Mouse (Mus musculus) olfactory bulb, adult 2 months (tissue): ENCODE data around the gene Slc25a22. TPM values are rescaled to one million over a fixed set of nuclear protein-coding genes. Genes with fewer than 3 reads are reported as not detected.

ENCODE experiments used
- H3K27ac ChIP-seq: fragments of 200-500 bp; 2 replicates; pipeline ENCODE4 v1.5.1; 2012; ENCODE audit warnings: low read depth, low read length; ENCODE audit not compliant: insufficient read depth
- H3K4me1 ChIP-seq: fragments of 200-500 bp; 2 replicates; pipeline ENCODE4 v1.6.1; 2012; ENCODE audit warnings: low read length; ENCODE audit not compliant: control insufficient read depth, insufficient read depth
- H3K4me3 ChIP-seq: fragments of 200-500 bp; 2 replicates; pipeline ENCODE4 v1.5.1; 2012; ENCODE audit warnings: mild to moderate bottlenecking, low read depth, low read length, moderate library complexity; ENCODE audit not compliant: insufficient read depth
- CTCF ChIP-seq: fragments of 200-500 bp; IDR thresholded peaks from 2 replicates; pipeline ENCODE4 v1.5.1; 2012; ENCODE audit warnings: low read depth, mild to moderate bottlenecking, low read length, moderate library complexity; ENCODE audit not compliant: insufficient read depth
- POLR2A ChIP-seq: fragments of 200-500 bp; IDR thresholded peaks from 2 replicates; pipeline ENCODE4 v1.6.1; 2012; ENCODE audit warnings: mild to moderate bottlenecking, low read depth, low read length, moderate library complexity; ENCODE audit not compliant: insufficient read depth
- WGBS: fragments of 180-500 bp; shearing (Covaris S2); methylation state at CpG from one replicate; pipeline ENCODE4 v1.1.7; 2018; 5-methylcytosine and 5-hydroxymethylcytosine counted together
- polyA plus RNA-seq: library from polyadenylated mRNA; stranded (reverse); fragments of >200 nt; gene quantifications from 2 replicates; pipeline ENCODE4 v1.2.4, GENCODE M21; 2012; ENCODE audit warnings: low replicate concordance; ENCODE audit not compliant: missing spikeins, insufficient read depth, insufficient read length

The Slc25a22 gene
- polyA plus RNA-seq, 1 experiment = not detected

DNA sequence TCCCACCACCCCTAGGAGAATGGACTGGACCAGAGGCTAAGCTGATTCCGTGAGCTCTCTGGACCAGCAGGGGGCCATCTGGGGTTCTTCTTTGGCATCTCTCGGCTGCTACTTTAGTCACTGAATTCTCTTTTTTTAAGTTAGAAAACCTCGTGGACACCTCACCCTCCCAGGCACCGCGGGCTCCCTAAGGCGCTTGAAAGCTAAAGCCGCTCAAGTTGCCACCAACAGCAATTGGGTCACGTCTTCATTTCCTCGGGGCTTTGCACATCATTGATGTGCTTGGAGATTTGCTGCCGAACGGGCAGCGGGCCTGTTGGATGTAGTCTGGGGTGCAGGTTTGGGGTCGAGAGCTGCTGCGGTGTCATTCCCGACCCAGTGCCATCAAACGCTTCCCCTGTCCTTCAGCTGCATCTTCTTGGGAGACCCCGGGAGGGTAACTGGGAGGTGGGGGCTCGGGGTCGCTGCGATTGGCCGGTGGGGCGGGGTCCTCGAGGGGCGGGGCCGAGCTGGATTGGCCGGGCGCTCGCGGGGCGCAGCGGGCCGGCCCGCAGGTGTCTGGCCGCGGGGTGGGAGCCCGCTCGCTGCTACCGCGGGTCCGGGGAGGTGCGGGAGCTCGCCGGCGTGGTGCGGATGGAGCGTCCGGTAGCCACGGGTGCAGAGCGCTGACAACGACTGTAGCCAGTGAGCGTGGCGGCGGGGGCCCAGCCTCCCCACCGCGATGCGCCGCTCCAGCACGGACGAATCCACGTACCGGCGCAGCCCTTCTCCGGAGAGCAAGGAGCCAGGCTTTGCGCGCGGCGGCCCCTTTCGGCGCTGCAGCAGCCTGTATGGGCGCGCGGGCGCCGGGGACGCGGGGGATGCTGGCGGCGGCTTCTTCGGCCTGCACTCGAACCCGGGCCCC lies 44.1 kb upstream of the Slc25a22 start:
- TF ChIP-seq CTCF = no peak
- TF ChIP-seq POLR2A = no peak
- Histone ChIP-seq H3K27ac (no peak overlapping the region), H3K4me1 (peaks cover 20% of the 10 kb centered on the region), H3K4me3 (peak overlapping the region; percentile 56)
- WGBS = 2% methylated on average over 81 of the region's 81 CpGs

GRCm38 (mm10) chr7:141480842-141481497 lies 43.3 kb upstream of the Slc25a22 start:
- WGBS = 6% methylated on average over 10 of the region's 10 CpGs
- Histone ChIP-seq H3K27ac (no peak overlapping the region), H3K4me1 (peaks cover 28% of the 10 kb centered on the region), H3K4me3 (no peak overlapping the region; the same call in 1 of the 2 replicates)
- TF ChIP-seq POLR2A = no peak
- TF ChIP-seq CTCF = peak; percentile 81

GRCm38 (mm10) chr7:141478270-141478748 lies 40.6 kb upstream of the Slc25a22 start:
- TF ChIP-seq POLR2A (no peak), CTCF (no peak)
- peaks cover 34% of the 10 kb centered on the region for H3K4me1 ChIP-seq
- 72% methylated on average over 5 of the region's 5 CpGs for WGBS
- no peak overlapping the region for H3K27ac ChIP-seq
- H3K4me3 ChIP-seq = no peak overlapping the region

- Histone ChIP-seq H3K4me1 (peaks cover 33% of the 10 kb centered on the region), H3K4me3 (no peak overlapping the region), H3K27ac (no peak overlapping the region)
- WGBS = 68% methylated on average over 4 of the region's 4 CpGs
- no peak for TF ChIP-seq POLR2A
- TF ChIP-seq CTCF = no peak
Observed at GRCm38 (mm10) chr7:141477578-141478269, 40.0 kb upstream of the Slc25a22 start.

DNA sequence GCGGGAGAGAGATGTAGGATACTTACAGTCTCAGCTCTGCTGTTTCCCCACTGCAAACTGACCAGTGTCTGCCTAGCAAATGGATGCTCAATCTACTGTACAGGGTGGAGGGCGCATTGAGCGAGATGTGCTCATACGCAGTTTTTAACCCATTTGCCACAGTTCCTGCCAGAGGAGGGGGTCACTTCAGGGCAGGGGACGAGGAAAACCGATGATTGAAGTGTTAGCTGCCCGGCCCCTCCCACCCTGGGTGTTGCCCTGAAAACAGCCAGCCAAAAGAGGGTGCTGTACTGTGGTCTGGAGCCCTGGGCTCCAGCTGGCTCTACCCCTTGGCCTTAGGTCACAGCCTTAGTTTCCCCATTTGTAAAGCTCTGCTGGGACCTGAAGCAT lies 39.3 kb upstream of the Slc25a22 start:
- TF ChIP-seq POLR2A (no peak), CTCF (no peak)
- H3K4me3 ChIP-seq = no peak overlapping the region
- H3K4me1 ChIP-seq = peaks cover 26% of the 10 kb centered on the region
- 23% methylated on average over 7 of the region's 7 CpGs for WGBS
- H3K27ac ChIP-seq = 0 out of 2 replicates have a peak overlapping the region, but pooled peaks have one; percentile 19

DNA sequence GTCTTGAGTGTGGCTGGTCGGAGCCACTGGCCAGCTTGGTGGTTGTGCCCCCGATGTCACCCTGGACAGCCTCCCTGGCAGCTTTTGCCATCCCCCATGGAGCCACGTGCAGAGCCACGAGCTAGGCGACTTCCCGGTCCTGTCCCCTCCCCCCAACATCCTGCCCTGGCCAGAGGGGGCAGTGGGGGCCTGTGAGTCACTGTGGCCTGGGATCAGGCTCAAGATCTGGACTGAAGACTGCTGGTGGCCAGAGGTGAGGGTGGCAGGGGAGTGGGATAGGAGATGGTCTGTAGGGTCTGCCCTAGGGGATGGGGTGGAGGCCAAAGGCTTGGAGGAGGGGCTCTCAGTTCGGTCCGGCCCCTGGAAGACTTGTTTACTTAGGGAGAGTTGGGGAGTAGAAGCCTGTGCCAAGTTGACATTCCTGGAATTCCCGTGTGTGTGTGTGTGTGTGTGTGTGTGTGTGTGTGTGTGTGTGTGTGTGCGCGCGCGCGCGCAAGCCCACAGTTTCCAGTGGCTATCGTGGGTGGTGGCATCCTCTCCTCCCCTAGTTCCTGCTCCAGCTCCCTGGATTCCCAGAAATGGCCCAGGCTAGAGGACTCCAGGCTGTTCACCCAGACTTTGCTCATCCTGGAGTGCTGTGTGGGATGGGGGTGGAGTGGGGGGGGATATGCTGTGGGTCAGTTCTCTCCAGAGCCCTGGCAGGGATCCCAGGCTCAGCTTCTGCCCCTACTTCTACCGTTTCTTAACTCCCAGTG lies 38.7 kb upstream of the Slc25a22 start:
- WGBS = 3% methylated on average over 17 of the region's 17 CpGs
- Histone ChIP-seq H3K4me1 (peaks cover 21% of the 10 kb centered on the region), H3K27ac (peak overlapping the region; percentile 43; the same call in 1 of the 2 replicates), H3K4me3 (peak overlapping the region; percentile 65; the same call in 1 of the 2 replicates)
- no peak for TF ChIP-seq POLR2A
- no peak for TF ChIP-seq CTCF

GRCm38 (mm10) chr7:141475805-141476158 lies 38.1 kb upstream of the Slc25a22 start:
- TF ChIP-seq POLR2A = no peak
- no peak for TF ChIP-seq CTCF

More at GRCm38 (mm10) chr7:141475805-141476158, 38.1 kb upstream of the Slc25a22 start:
- 9% methylated on average over 12 of the region's 12 CpGs for WGBS
- H3K4me1 ChIP-seq = peaks cover 15% of the 10 kb centered on the region
- H3K4me3 ChIP-seq = peak overlapping the region; percentile 65
- H3K27ac ChIP-seq = no peak overlapping the region
